Mouse (Mus musculus) lung, postnatal 36 days (tissue): ENCODE measurements around the gene Snrpf.
A peak's percentile ranks its signal among the peaks of the same experiment; 100 is the strongest.
"Not testable (repeated sequence)": the region's sequence is repeated elsewhere in the genome, so short reads cannot be mapped to it uniquely, and the experiment has no call there.

Source experiments
- DNase-seq: peaks from one replicate; pipeline ENCODE4 v3.0.0; 2022; ENCODE audit warnings: mixed read lengths

Gene Snrpf

GRCm38 (mm10) chr10:93574966-93575365 lies 14.5 kb downstream of the Snrpf start:
- no peak for DNase-seq

GRCm38 (mm10) chr10:93572209-93572608 lies 17.3 kb downstream of the Snrpf start:
- DNase-seq, result no peak

- DNase-seq, result no peak
Measured at GRCm38 (mm10) chr10:93568671-93569070, 20.8 kb downstream of the Snrpf start.

GRCm38 (mm10) chr10:93567841-93568566 lies 21.5 kb downstream of the Snrpf start:
- no peak for DNase-seq

GRCm38 (mm10) chr10:93567066-93567465 lies 22.4 kb downstream of the Snrpf start:
- no peak for DNase-seq

- DNase-seq, result no peak
Measured at GRCm38 (mm10) chr10:93564518-93565090, 24.9 kb downstream of the Snrpf start.

- DNase-seq, result no peak
Measured at GRCm38 (mm10) chr10:93559786-93560185, 29.7 kb downstream of the Snrpf start.

GRCm38 (mm10) chr10:93557971-93558370 lies 31.5 kb downstream of the Snrpf start:
- not testable (repeated sequence) for DNase-seq

- no peak for DNase-seq
Measured at GRCm38 (mm10) chr10:93552596-93552995, 36.9 kb downstream of the Snrpf start.

- no peak for DNase-seq
Measured at GRCm38 (mm10) chr10:93549821-93550220, 39.7 kb downstream of the Snrpf start.

GRCm38 (mm10) chr10:93548991-93549390 lies 40.5 kb downstream of the Snrpf start:
- peak; percentile 91 for DNase-seq

GRCm38 (mm10) chr10:93547741-93548270 lies 41.7 kb downstream of the Snrpf start:
- no peak for DNase-seq

- DNase-seq, result no peak
Measured at GRCm38 (mm10) chr10:93544172-93544571, 45.3 kb downstream of the Snrpf start.

GRCm38 (mm10) chr10:93543176-93543575 lies 46.3 kb downstream of the Snrpf start:
- no peak for DNase-seq

- DNase-seq, result no peak
Measured at GRCm38 (mm10) chr10:93542356-93542755, 47.1 kb downstream of the Snrpf start.

GRCm38 (mm10) chr10:93541585-93541984 lies 47.9 kb downstream of the Snrpf start:
- no peak for DNase-seq

GRCm38 (mm10) chr10:93540431-93541210 lies 48.9 kb downstream of the Snrpf start, which contains the start of gene Ccdc38:
Ccdc38 (plus strand) TSS chr10:93540632.
- no peak for DNase-seq

GRCm38 (mm10) chr10:93539775-93540430 lies 49.6 kb downstream of the Snrpf start, which contains the start of gene Amdhd1:
Amdhd1 (minus strand) TSS chr10:93540033.
- peak; percentile 91 for DNase-seq

- DNase-seq, result no peak
Measured at GRCm38 (mm10) chr10:93538818-93539217, 50.7 kb downstream of the Snrpf start.

GRCm38 (mm10) chr10:93538287-93538686 lies 51.2 kb downstream of the Snrpf start:
- no peak for DNase-seq
